Mouse (Mus musculus): ENCODE measurements around the gene AL732309.1. TPM values are rescaled to one million over a fixed set of nuclear protein-coding genes. Genes with fewer than 3 reads are reported as not detected.

The AL732309.1 gene
- polyA plus RNA-seq, 1 experiment from 2014 or later, result 1.7 TPM

DNA sequence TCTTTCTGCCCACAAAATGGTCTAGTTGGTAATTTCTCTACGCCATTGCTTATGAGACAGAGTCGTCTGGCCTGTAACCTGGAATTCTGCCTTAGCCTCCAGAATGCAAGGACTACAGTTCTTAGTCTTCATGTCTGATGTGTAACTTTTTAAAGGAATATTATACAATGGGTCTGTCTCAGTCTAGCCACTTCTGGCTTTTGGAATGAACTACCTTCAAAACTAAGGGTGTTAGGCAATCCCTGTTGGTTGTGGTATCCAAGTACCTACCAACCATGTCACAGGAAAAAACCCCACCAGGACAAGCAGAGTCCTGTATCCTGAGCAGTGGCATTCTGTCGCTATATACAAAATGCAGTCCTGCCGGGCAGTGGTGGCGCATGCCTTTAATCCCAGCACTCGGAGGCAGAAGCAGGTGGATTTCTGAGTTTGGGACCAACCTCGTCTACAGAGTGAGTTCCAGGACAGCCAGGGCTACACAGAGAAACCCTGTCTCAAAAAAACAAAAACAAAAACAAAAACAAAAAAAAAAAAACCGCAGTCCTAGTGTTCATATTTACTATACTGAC lies 20.8 kb downstream of the AL732309.1 start:
- no peaks in the 10 kb centered on the region for H3K9me3 ChIP-seq (replicated peaks)
- H3K4me3 ChIP-seq (replicated peaks), result peak overlapping the region; percentile 70
- H3K27ac ChIP-seq (replicated peaks), result peak overlapping the region; percentile 98
- peak overlapping the region; percentile 78 for H3K9ac ChIP-seq
- peaks cover 49% of the 10 kb centered on the region for H3K4me1 ChIP-seq (replicated peaks)
- peaks cover 8% of the 10 kb centered on the region; the same call in 1 of the 2 replicates for H3K27me3 ChIP-seq
- WGBS (ENCODE audit: insufficient replicate concordance), result 78% methylated on average over 8 of the region's 8 CpGs
- ATAC-seq (ENCODE audit: insufficient read depth), result no peak
- H3K4me2 ChIP-seq, result peak overlapping the region; percentile 74
- H3K36me3 ChIP-seq (replicated peaks), result peaks cover 27% of the 10 kb centered on the region

DNA sequence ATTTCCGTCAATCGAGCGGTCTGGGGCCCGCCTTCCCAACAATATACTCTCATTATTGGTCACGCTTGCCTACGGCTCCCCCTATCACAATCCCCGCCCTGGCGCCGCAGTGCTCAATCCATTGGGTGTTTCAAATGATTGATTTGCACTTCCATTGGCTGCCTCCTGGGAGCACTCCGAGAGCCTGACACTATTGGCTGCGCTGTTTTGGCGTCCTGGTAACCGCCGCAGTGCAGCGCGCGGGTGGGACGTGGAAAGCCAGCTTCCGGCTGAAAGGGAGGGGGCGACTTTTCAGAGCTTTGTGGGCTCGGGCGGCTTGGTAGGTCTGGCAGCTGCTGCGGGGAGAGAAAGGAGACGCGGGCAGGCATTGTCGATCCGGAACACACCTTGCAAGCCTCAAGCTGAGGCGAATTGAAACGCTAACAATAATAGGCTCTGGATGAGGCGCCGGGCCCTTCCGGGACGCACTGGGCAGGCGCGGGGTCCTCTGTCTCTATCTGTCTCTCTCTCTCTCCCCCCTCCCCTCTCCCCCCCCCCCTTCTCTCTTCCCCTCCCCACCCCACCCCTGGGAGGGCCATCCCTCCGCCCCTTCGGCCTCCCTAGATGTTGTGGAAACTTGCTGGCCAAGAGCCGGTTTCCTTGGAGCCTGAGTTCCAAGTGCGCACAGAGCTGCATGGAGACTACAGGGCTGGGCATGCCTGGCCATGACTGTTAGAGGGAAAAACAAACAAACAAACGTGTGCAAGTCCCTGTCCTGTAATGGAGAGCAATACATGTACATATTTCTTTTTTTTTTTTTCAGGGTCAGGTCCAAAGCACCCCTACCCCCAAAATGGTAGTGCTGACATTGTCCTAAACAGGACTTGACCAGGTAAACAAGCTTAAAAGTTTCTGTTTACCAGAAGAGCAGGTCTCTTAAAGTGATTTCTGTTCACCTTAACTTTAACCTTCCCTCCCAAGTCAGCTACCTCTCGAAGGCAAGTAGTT lies 21.6 kb downstream of the AL732309.1 start:
- peaks cover 49% of the 10 kb centered on the region for H3K4me1 ChIP-seq (replicated peaks)
- H3K4me2 ChIP-seq, result peak overlapping the region; percentile 74
- peaks cover 1% of the 10 kb centered on the region; the same call in 1 of the 2 replicates for H3K27me3 ChIP-seq
- H3K4me3 ChIP-seq (replicated peaks), result peak overlapping the region; percentile 86
- peaks cover 27% of the 10 kb centered on the region for H3K36me3 ChIP-seq (replicated peaks)
- WGBS (ENCODE audit: insufficient replicate concordance), result 2% methylated on average over 41 of the region's 41 CpGs
- no peaks in the 10 kb centered on the region for H3K9me3 ChIP-seq (replicated peaks)
- H3K27ac ChIP-seq (replicated peaks), result peak overlapping the region; percentile 98
- H3K9ac ChIP-seq, result peak overlapping the region; percentile 78
- ATAC-seq (ENCODE audit: insufficient read depth), result peak; percentile 91

DNA sequence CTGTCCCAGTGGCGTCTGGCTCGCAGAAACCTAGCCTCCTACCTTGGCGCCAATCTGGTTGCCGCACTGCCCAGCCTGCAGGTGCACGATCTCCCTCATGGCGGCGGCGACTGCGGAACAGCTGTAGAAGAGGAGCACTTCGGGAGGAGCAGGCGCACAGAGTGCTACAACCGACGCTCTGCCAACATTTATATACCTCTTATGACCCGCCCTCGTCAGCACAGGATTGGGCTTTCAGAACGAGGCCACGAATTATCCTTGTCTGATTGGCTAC lies 22.2 kb downstream of the AL732309.1 start, which contains the start of gene Tubb4b:
TSS of gene Tubb4b (minus strand) at position 211 of the 274 bp plus-strand sequence.
- Histone ChIP-seq H3K27me3 (no peaks in the 10 kb centered on the region; the same call in 1 of the 2 replicates), H3K27ac (replicated peaks) (peak within 1 kb of the TSS; percentile 100), H3K9ac (peak within 1 kb of the TSS; percentile 95), H3K9me3 (replicated peaks) (no peaks in the 10 kb centered on the region), H3K4me3 (replicated peaks) (peak within 1 kb of the TSS; percentile 86), H3K4me2 (peak within 1 kb of the TSS; percentile 84), H3K36me3 (replicated peaks) (peaks cover 27% of the 10 kb centered on the region), H3K4me1 (replicated peaks) (peaks cover 49% of the 10 kb centered on the region)
- under 1% methylated on average over 17 of the region's 17 CpGs for WGBS (ENCODE audit: insufficient replicate concordance)
- no peak for ATAC-seq (ENCODE audit: insufficient read depth)

DNA sequence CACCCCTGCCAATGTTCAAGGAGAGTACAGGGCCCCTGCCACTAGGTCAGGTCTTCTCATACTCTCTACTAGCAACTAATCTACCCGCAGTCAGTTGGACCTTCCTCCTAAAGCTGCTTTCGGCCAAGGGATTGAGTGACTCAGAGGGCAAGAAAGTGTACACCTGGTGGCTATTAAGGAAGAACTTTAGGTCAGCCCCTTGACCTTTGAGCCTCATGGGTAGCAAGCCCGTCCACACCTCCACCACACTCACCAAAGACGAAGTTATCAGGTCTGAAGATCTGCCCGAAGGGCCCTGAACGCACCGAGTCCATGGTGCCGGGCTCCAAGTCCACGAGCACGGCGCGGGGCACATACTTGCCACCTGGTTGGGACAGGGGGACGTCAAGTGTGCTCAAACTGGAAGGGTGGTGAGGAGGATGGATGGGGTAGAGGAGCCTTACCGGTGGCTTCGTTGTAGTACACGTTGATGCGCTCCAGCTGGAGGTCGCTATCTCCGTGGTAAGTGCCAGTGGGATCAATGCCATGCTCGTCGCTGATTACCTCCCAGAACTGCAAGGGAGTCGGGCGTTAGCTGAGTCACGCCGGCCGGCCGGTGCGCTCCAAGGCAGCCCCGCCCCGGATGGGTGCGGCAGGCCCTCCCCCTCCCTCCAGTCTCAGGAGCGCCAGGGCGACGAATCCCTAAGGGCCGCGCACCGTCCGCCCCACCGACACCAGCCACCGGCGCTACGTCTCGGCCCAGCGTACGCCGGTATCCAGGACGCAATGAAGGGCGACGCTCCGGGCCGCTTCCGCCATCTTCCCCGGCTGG lies 22.8 kb downstream of the AL732309.1 start:
- H3K27me3 ChIP-seq, result no peaks in the 10 kb centered on the region
- H3K9me3 ChIP-seq (replicated peaks), result no peaks in the 10 kb centered on the region
- WGBS (ENCODE audit: insufficient replicate concordance), result under 1% methylated on average over 52 of the region's 53 CpGs
- peak overlapping the region; percentile 100 for H3K27ac ChIP-seq (replicated peaks)
- peak; percentile 76 for ATAC-seq (ENCODE audit: insufficient read depth)
- peaks cover 46% of the 10 kb centered on the region for H3K4me1 ChIP-seq (replicated peaks)
- H3K36me3 ChIP-seq (replicated peaks), result peaks cover 27% of the 10 kb centered on the region
- H3K9ac ChIP-seq, result peak overlapping the region; percentile 95
- peak overlapping the region; percentile 86 for H3K4me3 ChIP-seq (replicated peaks)
- peak overlapping the region; percentile 84 for H3K4me2 ChIP-seq

DNA sequence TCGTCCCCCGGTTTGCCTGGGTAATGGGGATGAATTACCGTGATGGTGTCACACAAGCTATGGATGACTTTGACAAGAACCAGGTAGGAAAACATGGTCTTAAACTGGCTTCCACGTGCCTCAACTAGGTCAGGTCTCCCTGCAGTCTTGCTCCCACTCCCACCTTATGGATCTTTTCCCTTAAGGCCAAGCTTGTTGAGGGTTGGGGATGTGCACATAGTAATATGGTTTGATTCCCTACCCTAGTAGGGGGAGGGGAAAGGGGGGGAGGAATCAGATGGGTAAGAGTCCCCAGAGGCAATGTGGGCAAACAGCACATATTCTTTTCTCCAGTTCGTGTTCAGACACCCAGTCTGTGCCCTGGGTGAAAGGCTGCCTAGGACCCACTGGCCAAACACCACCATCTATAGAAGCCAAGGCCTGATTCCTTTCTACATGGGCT lies 25.3 kb downstream of the AL732309.1 start:
- Histone ChIP-seq H3K4me2 (0 out of 2 replicates have a peak overlapping the region, but pooled peaks have one; percentile 36), H3K27me3 (no peaks in the 10 kb centered on the region), H3K4me3 (replicated peaks) (peak overlapping the region; percentile 4; the same call in 1 of the 2 replicates), H3K36me3 (replicated peaks) (peaks cover 27% of the 10 kb centered on the region), H3K27ac (replicated peaks) (no peak overlapping the region), H3K4me1 (replicated peaks) (peaks cover 28% of the 10 kb centered on the region), H3K9ac (no peak overlapping the region), H3K9me3 (replicated peaks) (no peaks in the 10 kb centered on the region)
- no peak for ATAC-seq (ENCODE audit: insufficient read depth)
- WGBS (ENCODE audit: insufficient replicate concordance), result 68% methylated on average over 5 of the region's 5 CpGs

DNA sequence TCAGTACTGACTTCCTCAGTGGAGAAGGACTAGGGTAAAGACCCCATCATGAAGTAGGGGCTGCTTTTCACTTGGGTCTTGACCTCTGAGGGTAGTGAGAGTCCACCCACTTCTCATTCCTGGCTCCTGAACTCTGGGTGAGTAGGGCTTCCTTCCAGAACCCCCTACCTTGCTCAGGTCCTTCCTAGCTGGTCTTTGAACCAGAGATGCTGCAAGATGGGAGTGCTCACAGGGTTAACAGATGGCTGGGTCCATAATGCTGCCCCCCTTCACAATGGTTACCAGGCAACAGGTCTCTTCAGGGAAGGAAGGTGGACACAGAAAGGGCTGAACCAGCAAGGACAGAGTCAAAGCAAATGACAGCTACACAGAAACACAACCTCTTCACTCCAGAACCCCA lies 28.2 kb downstream of the AL732309.1 start, which contains the start of gene Fam166a:
TSS of gene Fam166a (plus strand) at position 301 of the 400 bp plus-strand sequence.
- Histone ChIP-seq H3K4me2 (no peak within 1 kb of the TSS), H3K36me3 (replicated peaks) (peaks cover 22% of the 10 kb centered on the region), H3K4me1 (replicated peaks) (peaks cover 16% of the 10 kb centered on the region), H3K9me3 (replicated peaks) (no peaks in the 10 kb centered on the region), H3K9ac (no peak within 1 kb of the TSS), H3K4me3 (replicated peaks) (no peak within 1 kb of the TSS), H3K27ac (replicated peaks) (no peak within 1 kb of the TSS), H3K27me3 (peaks cover 4% of the 10 kb centered on the region; the same call in 1 of the 2 replicates)
- no peak for ATAC-seq (ENCODE audit: insufficient read depth)

GRCm38 (mm10) chr2:25217666-25218065 lies 29.0 kb downstream of the AL732309.1 start:
- Histone ChIP-seq H3K9me3 (replicated peaks) (no peaks in the 10 kb centered on the region), H3K9ac (no peak overlapping the region), H3K4me3 (replicated peaks) (no peak overlapping the region), H3K4me1 (replicated peaks) (peaks cover 8% of the 10 kb centered on the region), H3K4me2 (no peak overlapping the region), H3K27ac (replicated peaks) (no peak overlapping the region), H3K27me3 (peaks cover 4% of the 10 kb centered on the region; the same call in 1 of the 2 replicates), H3K36me3 (replicated peaks) (peaks cover 15% of the 10 kb centered on the region)
- ATAC-seq (ENCODE audit: insufficient read depth), result no peak
- 48% methylated on average over 2 of the region's 2 CpGs for WGBS (ENCODE audit: insufficient replicate concordance)

DNA sequence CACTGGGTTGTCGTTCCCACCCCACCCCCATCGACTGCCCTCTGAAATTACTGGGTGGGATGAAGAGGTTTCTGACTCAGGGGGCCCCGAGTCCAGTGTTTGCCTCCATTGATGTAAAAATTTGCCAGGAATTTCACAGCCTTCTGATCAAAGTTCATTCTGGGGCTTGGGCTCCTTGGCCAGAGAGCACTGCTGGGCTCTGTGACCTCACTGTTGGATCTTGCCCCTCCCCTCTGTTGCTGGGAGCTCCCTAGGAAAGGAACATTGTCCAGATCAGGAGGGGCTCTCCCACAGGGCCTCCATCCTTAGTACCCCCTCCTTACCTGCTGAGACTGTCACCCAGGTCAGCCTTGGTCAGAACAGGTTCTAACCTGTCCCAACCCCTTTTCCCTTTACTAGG lies 32.2 kb downstream of the AL732309.1 start, which contains the start of gene Stpg3:
TSS of gene Stpg3 (minus strand) at position 194 of the 400 bp plus-strand sequence.
- Histone ChIP-seq H3K27me3 (peaks cover 4% of the 10 kb centered on the region; the same call in 1 of the 2 replicates), H3K27ac (replicated peaks) (no peak within 1 kb of the TSS), H3K4me1 (replicated peaks) (peaks cover 20% of the 10 kb centered on the region), H3K9me3 (replicated peaks) (no peaks in the 10 kb centered on the region), H3K36me3 (replicated peaks) (peaks cover 6% of the 10 kb centered on the region), H3K9ac (no peak within 1 kb of the TSS), H3K4me3 (replicated peaks) (no peak within 1 kb of the TSS), H3K4me2 (no peak within 1 kb of the TSS)
- ATAC-seq (ENCODE audit: insufficient read depth), result no peak
- 64% methylated on average over 3 of the region's 3 CpGs for WGBS (ENCODE audit: insufficient replicate concordance)

GRCm38 (mm10) chr2:25213266-25213865 lies 33.3 kb downstream of the AL732309.1 start:
- WGBS (ENCODE audit: insufficient replicate concordance), result 66% methylated on average over 23 of the region's 23 CpGs
- peaks cover 24% of the 10 kb centered on the region for H3K4me1 ChIP-seq (replicated peaks)
- no peak for ATAC-seq (ENCODE audit: insufficient read depth)
- H3K9ac ChIP-seq, result no peak overlapping the region
- H3K27me3 ChIP-seq, result peaks cover 4% of the 10 kb centered on the region; the same call in 1 of the 2 replicates
- H3K4me3 ChIP-seq (replicated peaks), result no peak overlapping the region
- H3K36me3 ChIP-seq (replicated peaks), result peaks cover 14% of the 10 kb centered on the region
- no peak overlapping the region for H3K27ac ChIP-seq (replicated peaks)
- no peak overlapping the region for H3K4me2 ChIP-seq
- H3K9me3 ChIP-seq (replicated peaks), result no peaks in the 10 kb centered on the region

DNA sequence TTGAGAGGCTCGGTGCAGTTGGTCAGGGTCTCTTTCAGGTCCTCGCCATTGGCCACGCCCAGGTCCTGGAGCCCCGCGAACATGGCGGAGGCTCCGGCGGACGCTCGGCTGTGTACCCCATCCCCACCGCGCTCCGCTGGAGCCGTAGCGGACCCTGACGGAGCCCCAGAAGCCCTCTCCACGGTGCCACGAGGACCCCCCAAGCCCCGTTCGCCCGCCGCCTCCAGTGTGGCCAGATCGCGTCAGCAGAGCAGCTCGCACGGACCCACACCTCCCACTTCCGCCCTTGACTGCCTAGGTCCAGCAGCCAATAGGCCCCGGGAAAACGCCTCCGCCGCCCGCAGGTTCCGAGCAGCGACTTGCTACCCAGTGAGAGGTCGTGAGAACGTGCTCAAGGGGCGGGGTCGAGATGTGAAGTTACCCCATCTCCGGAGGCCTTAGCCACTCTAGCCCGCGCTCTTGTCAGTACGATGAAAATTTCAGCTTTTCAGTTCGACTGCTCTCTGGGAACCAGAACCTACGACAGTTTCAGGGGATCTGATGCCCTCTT lies 35.5 kb downstream of the AL732309.1 start, which contains the start of gene Nelfb:
TSS of gene Nelfb (minus strand) at position 369 of the 550 bp plus-strand sequence.
- WGBS (ENCODE audit: insufficient replicate concordance), result 0% methylated on average over 44 of the region's 44 CpGs
- Histone ChIP-seq H3K9me3 (replicated peaks) (no peaks in the 10 kb centered on the region), H3K4me1 (replicated peaks) (peaks cover 27% of the 10 kb centered on the region), H3K36me3 (replicated peaks) (peaks cover 35% of the 10 kb centered on the region), H3K27me3 (peaks cover 4% of the 10 kb centered on the region; the same call in 1 of the 2 replicates), H3K4me3 (replicated peaks) (peak within 1 kb of the TSS; percentile 95), H3K4me2 (peak within 1 kb of the TSS; percentile 85), H3K9ac (peak within 1 kb of the TSS; percentile 96), H3K27ac (replicated peaks) (peak within 1 kb of the TSS; percentile 87)
- ATAC-seq (ENCODE audit: insufficient read depth), result peak; percentile 91

Measured in liver, embryonic 15.5 days (tissue).